Comparison of ENCODE assay signal across 14 mouse cellular contexts in the genomic region with DNA sequence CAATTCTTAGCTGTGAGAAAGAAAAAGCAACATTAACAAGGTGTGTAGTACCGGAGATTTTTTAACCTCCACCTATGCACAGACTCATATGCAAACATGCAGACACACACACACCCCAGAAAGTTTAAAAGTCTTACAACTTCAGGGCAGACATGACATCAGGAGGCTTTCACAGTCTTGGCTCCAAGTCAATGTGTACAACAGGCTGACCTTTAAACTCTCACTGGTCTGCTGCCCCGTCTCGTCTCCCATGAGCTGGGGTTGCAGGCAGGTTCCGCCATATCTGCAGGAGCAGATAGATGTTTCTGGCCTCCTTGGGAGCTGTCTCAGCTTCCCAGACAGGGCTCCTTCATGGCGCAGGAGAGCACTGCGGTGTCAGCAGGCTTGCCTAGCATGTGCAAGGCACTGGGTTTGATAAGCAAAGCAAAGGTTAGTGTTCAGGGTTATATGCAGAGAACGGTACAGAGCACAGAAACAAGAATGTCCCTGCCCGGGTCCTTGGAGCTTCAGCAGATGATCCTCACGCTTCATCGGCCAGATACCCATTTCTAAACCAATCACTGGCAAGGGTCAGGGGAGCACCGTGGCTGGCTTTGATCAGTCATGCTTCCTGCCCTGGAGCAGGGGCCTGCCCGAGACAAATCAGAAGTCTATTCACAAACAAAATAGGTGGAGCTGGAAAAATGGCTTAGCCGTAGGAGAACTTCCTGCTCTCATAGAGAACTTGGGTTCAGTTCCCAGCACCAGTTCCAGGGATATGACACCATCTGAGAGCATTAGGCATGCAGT. TPM values are rescaled to one million over a fixed set of nuclear protein-coding genes. Genes with fewer than 3 reads are reported as not detected.
DNase-seq lines count a peak whose midpoint lies in the region; ATAC-seq lines count a peak whose summit lies in the region.
"Had no signal": no experiment of that assay in that cellular context is flagged by ENCODE, and none has a peak within 500 bp of the region (broad histone marks: within the 10 kb centered on the region; RNA-seq: fewer than 3 reads in every experiment).

No protein-coding gene starts in this region.

- no peaks in the 10 kb centered on the region for H3K27me3 ChIP-seq in hindbrain, embryonic 10.5 days (ENCODE audit: insufficient read depth, poor library complexity, severe bottlenecking)
- peaks cover 2% of the 10 kb centered on the region; the same call in 1 of the 2 replicates for H3K27me3 ChIP-seq in hindbrain, embryonic 16.5 days (replicated peaks; ENCODE audit: control insufficient read depth, insufficient read depth, low read length)
- no peaks in the 10 kb centered on the region for H3K27me3 ChIP-seq in lung, embryonic 16.5 days (ENCODE audit: control insufficient read depth, insufficient read depth, low read depth, low read length)
- H3K27me3 ChIP-seq in embryonic facial prominence, embryonic 11.5 days (ENCODE audit: control insufficient read depth, insufficient read depth, low read length): no peaks in the 10 kb centered on the region

- WGBS in hindbrain, embryonic 10.5 days: 30% methylated on average over 13 of the region's 13 CpGs
- WGBS in hindbrain, embryonic 16.5 days: 33% methylated on average over 13 of the region's 13 CpGs
- WGBS in lung, embryonic 16.5 days: 49% methylated on average over 13 of the region's 13 CpGs
- WGBS in embryonic facial prominence, embryonic 11.5 days: 33% methylated on average over 13 of the region's 13 CpGs

- H3K4me2 ChIP-seq in hindbrain, embryonic 16.5 days (ENCODE audit: low read length): no peak overlapping the region
- no peak overlapping the region for H3K4me2 ChIP-seq in lung, embryonic 16.5 days (ENCODE audit: low read depth, low read length)
- no peak overlapping the region for H3K4me2 ChIP-seq in embryonic facial prominence, embryonic 11.5 days (ENCODE audit: low read depth, low read length)
- H3K4me2 ChIP-seq: hindbrain, embryonic 12.5 days; midbrain, embryonic 12.5 days had no signal

- no peaks in the 10 kb centered on the region for H3K9me3 ChIP-seq in hindbrain, embryonic 10.5 days
- no peaks in the 10 kb centered on the region for H3K9me3 ChIP-seq in hindbrain, embryonic 16.5 days (ENCODE audit: control insufficient read depth, low read length)
- H3K9me3 ChIP-seq in lung, embryonic 16.5 days (ENCODE audit: control insufficient read depth, low read length): no peaks in the 10 kb centered on the region
- no peaks in the 10 kb centered on the region for H3K9me3 ChIP-seq in embryonic facial prominence, embryonic 11.5 days (replicated peaks; ENCODE audit: control insufficient read depth, low read length)
- H3K9me3 ChIP-seq: hindbrain, embryonic 12.5 days; midbrain, embryonic 12.5 days had no signal

- no peak overlapping the region for H3K4me3 ChIP-seq in hindbrain, embryonic 10.5 days
- no peak overlapping the region for H3K4me3 ChIP-seq in hindbrain, embryonic 16.5 days (ENCODE audit: low read length)
- H3K4me3 ChIP-seq in lung, embryonic 16.5 days (ENCODE audit: low read length): no peak overlapping the region
- no peak overlapping the region for H3K4me3 ChIP-seq in embryonic facial prominence, embryonic 11.5 days (ENCODE audit: low read depth, low read length)
- H3K4me3 ChIP-seq: hindbrain, embryonic 12.5 days; midbrain, embryonic 12.5 days had no signal

- peak; percentile 59 for DNase-seq in hindbrain, embryonic 10.5 days (ENCODE audit: low spot score)
- no peak for DNase-seq in lung, postnatal 4 days
- peak; percentile 42 for DNase-seq in embryonic facial prominence, embryonic 11.5 days (ENCODE audit: low spot score)
- peak; percentile 66 for DNase-seq in yolk sac, embryonic 10.5 days (ENCODE audit: low spot score)
- no peak for DNase-seq in gastrocnemius, postnatal 14 days
- DNase-seq in right cerebral cortex, postnatal 36 days (ENCODE audit: low spot score in 2 of 2): no peak
- DNase-seq: cerebellum, adult 11 months; lung, adult 2 months; thymus, postnatal 36 days had no signal

- no peaks in the 10 kb centered on the region for H3K36me3 ChIP-seq in hindbrain, embryonic 10.5 days
- no peaks in the 10 kb centered on the region for H3K36me3 ChIP-seq in hindbrain, embryonic 16.5 days (ENCODE audit: control insufficient read depth, insufficient read depth, low read length)
- H3K36me3 ChIP-seq in lung, embryonic 16.5 days (ENCODE audit: control insufficient read depth, insufficient read depth, low read length): no peaks in the 10 kb centered on the region
- H3K36me3 ChIP-seq in embryonic facial prominence, embryonic 11.5 days (replicated peaks; ENCODE audit: control insufficient read depth, insufficient read depth, low read depth, low read length): no peaks in the 10 kb centered on the region
- H3K36me3 ChIP-seq: hindbrain, embryonic 12.5 days; midbrain, embryonic 12.5 days had no signal

- no peak for ATAC-seq in hindbrain, embryonic 16.5 days
- no peak for ATAC-seq in lung, embryonic 16.5 days (ENCODE audit: low read depth)
- no peak for ATAC-seq in embryonic facial prominence, embryonic 11.5 days (replicated peaks; ENCODE audit: insufficient number of reproducible peaks, low FRiP score, low TSS enrichment, low read depth)

- no peak overlapping the region for H3K9ac ChIP-seq in hindbrain, embryonic 16.5 days (ENCODE audit: low read depth, low read length)
- no peak overlapping the region for H3K9ac ChIP-seq in lung, embryonic 16.5 days (ENCODE audit: low read length)
- peak overlapping the region; percentile 9; the same call in 1 of the 2 replicates for H3K9ac ChIP-seq in embryonic facial prominence, embryonic 11.5 days (replicated peaks; ENCODE audit: low read length)
- H3K9ac ChIP-seq: hindbrain, embryonic 12.5 days; midbrain, embryonic 12.5 days had no signal

- peak overlapping the region; percentile 64 for H3K27ac ChIP-seq in hindbrain, embryonic 10.5 days
- H3K27ac ChIP-seq in hindbrain, embryonic 16.5 days (ENCODE audit: low read depth, low read length): no peak overlapping the region
- H3K27ac ChIP-seq in lung, embryonic 16.5 days (ENCODE audit: low read length): peak overlapping the region; percentile 56
- H3K27ac ChIP-seq in embryonic facial prominence, embryonic 11.5 days (replicated peaks; ENCODE audit: low read depth, low read length): 0 out of 2 replicates have a peak overlapping the region, but pooled peaks have one; percentile 8
- H3K27ac ChIP-seq: hindbrain, embryonic 12.5 days; midbrain, embryonic 12.5 days had no signal

- intact Hi-C loops in gastrocnemius, postnatal 14 days (cut with DNase I; ENCODE audit: low total_unique reads): no loop called here

- H3K4me1 ChIP-seq in hindbrain, embryonic 10.5 days (replicated peaks): peaks cover 43% of the 10 kb centered on the region
- no peaks in the 10 kb centered on the region for H3K4me1 ChIP-seq in hindbrain, embryonic 16.5 days (ENCODE audit: control insufficient read depth, insufficient read depth, low read depth, low read length)
- H3K4me1 ChIP-seq in lung, embryonic 16.5 days (replicated peaks; ENCODE audit: control insufficient read depth, insufficient read depth, low read length): peaks cover 19% of the 10 kb centered on the region
- peaks cover 2% of the 10 kb centered on the region; the same call in 1 of the 2 replicates for H3K4me1 ChIP-seq in embryonic facial prominence, embryonic 11.5 days (ENCODE audit: control insufficient read depth, insufficient read depth, low read length)

RNA-seq across cellular contexts. Expression of gene Mdfi, which starts 29.2 kb away (rescaled TPM):
- 19.9 and 30.6 TPM in 2 replicates for polyA plus RNA-seq in hindbrain, embryonic 10.5 days (2016; fragmentation: Nextera tagmentation; extraction: Ambion mirVana)
- 2.7 and 3.9 TPM in 2 replicates for polyA plus RNA-seq in hindbrain, embryonic 16.5 days (2015; fragmentation: Nextera tagmentation; extraction: Ambion mirVana)
- polyA plus RNA-seq in lung, embryonic 16.5 days (2015; fragmentation: Nextera tagmentation; extraction: Ambion mirVana): 18.1 and 22.1 TPM in 2 replicates
- polyA plus RNA-seq in embryonic facial prominence, embryonic 11.5 days (2014; fragmentation: Nextera tagmentation; extraction: Ambion mirVana): 75.2 and 95.7 TPM in 2 replicates
- total RNA-seq in gastrocnemius, postnatal 14 days (2021): 1 to 10 TPM; 2.4 to 3.5 TPM
- total RNA-seq: MEL had no signal

Comparison
In these comparisons a context has a peak if more than half of its experiments do, and no peak if none do; other contexts are left out.
1. DNase-seq: peak in hindbrain, embryonic 10.5 days (single experiment), embryonic facial prominence, embryonic 11.5 days (single experiment) and yolk sac, embryonic 10.5 days (single experiment); none in lung, postnatal 4 days (0 of 2), gastrocnemius, postnatal 14 days (single experiment) and right cerebral cortex, postnatal 36 days (0 of 2).